Mouse (Mus musculus): ENCODE measurements around the gene Slc27a2.

DNA sequence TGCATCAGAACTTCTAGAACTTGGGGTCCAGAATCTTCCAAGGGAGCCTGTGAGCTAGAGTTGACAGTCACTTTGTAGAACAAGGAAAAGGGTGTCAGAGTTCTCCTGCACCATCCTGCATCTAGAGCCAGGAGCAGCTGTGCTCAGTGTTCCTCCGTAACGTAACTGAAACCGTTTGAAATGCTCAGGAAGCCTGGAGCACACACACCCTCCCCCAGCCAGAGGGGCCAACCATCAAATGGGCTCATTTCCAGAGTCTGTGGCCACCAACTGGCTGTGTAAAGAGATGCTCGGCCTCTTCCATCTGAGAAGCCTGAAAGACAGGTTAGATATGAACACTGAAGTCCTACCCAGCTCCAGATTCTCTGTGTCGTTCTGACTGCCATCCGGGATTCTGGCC lies 31.8 kb downstream of the Slc27a2 start:
- TF ChIP-seq POLR2A (IDR thresholded peaks at IDR 0.05; ENCODE audit: borderline replicate concordance, extremely low read depth, low read depth, low read length): no peak
- TF ChIP-seq CTCF (IDR thresholded peaks at IDR 0.05; ENCODE audit: insufficient read depth, low read length): no peak

Measured in lung, adult 2 months (tissue).